Mouse (Mus musculus) MEL (cell line): Measurements from ENCODE around the gene 4930523C07Rik. TPM values are rescaled to one million over a fixed set of nuclear protein-coding genes. Genes with fewer than 3 reads are reported as not detected.

Experiments
- DNase-seq: peaks from one replicate; pipeline ENCODE4 v3.0.0; 2011; ENCODE audit warnings: low read depth, low spot score
- H3K27ac ChIP-seq: 2 replicates; pipeline ENCODE4 v1.5.1; 2012; ENCODE audit warnings: low read depth, mild to moderate bottlenecking, control low read depth, low read length, moderate library complexity; ENCODE audit not compliant: control insufficient read depth
- H3K27me3 ChIP-seq, 2 experiments: fragments of 150-350 bp in 1 of 2; sonication (generic) in 1 of 2; 2 replicates each; pipeline ENCODE4 v1.6.1; 2012; ENCODE audit warnings: low read length in 2 of 2, mild to moderate bottlenecking in 2 of 2, improper control_type of control experiment in 1 of 2, moderate library complexity in 1 of 2; ENCODE audit not compliant: insufficient read depth in 2 of 2, control insufficient read depth in 1 of 2
- H3K36me3 ChIP-seq, 2 experiments: 2 replicates each; pipeline ENCODE4 v1.6.1; 2012 to 2014; ENCODE audit warnings: low read length in 2 of 2, improper control_type of control experiment in 1 of 2, inconsistent platforms in 1 of 2, mild to moderate bottlenecking in 1 of 2; ENCODE audit not compliant: insufficient read depth in 2 of 2, control insufficient read depth in 1 of 2
- H3K4me1 ChIP-seq, 2 experiments: fragments of 150-350 bp in 1 of 2; sonication (generic) in 1 of 2; 2 replicates each; pipeline ENCODE4 v1.6.1; 2012; ENCODE audit warnings: low read length in 2 of 2, improper control_type of control experiment in 1 of 2, mild to moderate bottlenecking in 1 of 2; ENCODE audit not compliant: insufficient read depth in 2 of 2, control insufficient read depth in 1 of 2
- H3K4me3 ChIP-seq, 2 experiments: fragments of 150-350 bp in 1 of 2; sonication (generic) in 1 of 2; 2 replicates each; pipeline ENCODE4 v1.5.1; 2012; ENCODE audit warnings: low read depth in 2 of 2, low read length in 2 of 2, mild to moderate bottlenecking in 2 of 2, moderate library complexity in 2 of 2, control low read depth in 1 of 2, improper control_type of control experiment in 1 of 2; ENCODE audit not compliant: control insufficient read depth in 1 of 2, insufficient read depth in 1 of 2
- H3K79me2 ChIP-seq: 2 replicates; pipeline ENCODE4 v1.6.1; 2012; ENCODE audit warnings: mild to moderate bottlenecking, low read length, moderate library complexity; ENCODE audit not compliant: control insufficient read depth, poor library complexity, insufficient read depth
- H3K9ac ChIP-seq: 2 replicates; pipeline ENCODE4 v1.6.1; 2012; ENCODE audit warnings: low read depth, mild to moderate bottlenecking, control low read depth, low read length, moderate library complexity; ENCODE audit not compliant: control insufficient read depth, poor library complexity, severe bottlenecking
- H3K9me3 ChIP-seq: fragments of 150-350 bp; sonication (generic); replicated peaks from 2 replicates; pipeline ENCODE4 v1.6.1; 2012; ENCODE audit warnings: mild to moderate bottlenecking, low read length, improper control_type of control experiment, moderate library complexity; ENCODE audit not compliant: insufficient read depth
- BHLHE40 ChIP-seq: IDR thresholded peaks from 2 replicates; pipeline ENCODE4 v1.6.1; 2012; ENCODE audit warnings: low read depth, mild to moderate bottlenecking, inconsistent platforms, low read length, improper control_type of control experiment, borderline replicate concordance
- ETS1 ChIP-seq: IDR thresholded peaks from 2 replicates; pipeline ENCODE4 v1.6.1; 2012; ENCODE audit warnings: low read depth, mild to moderate bottlenecking, inconsistent platforms, low read length, improper control_type of control experiment, moderate library complexity
- GABPA ChIP-seq: IDR thresholded peaks from 2 replicates; pipeline ENCODE4 v1.6.1; 2012; ENCODE audit warnings: low read depth, mild to moderate bottlenecking, inconsistent platforms, low read length, improper control_type of control experiment, moderate library complexity
- HCFC1 ChIP-seq: IDR thresholded peaks from 2 replicates; pipeline ENCODE4 v1.6.1; 2012; ENCODE audit warnings: low read depth, mild to moderate bottlenecking, inconsistent platforms, low read length, improper control_type of control experiment, moderate library complexity
- JUND ChIP-seq: IDR thresholded peaks from 2 replicates; pipeline ENCODE4 v1.6.1; 2011; ENCODE audit warnings: low read depth, mild to moderate bottlenecking, improper control_type of control experiment, low read length
- MXI1 ChIP-seq: IDR thresholded peaks from 2 replicates; pipeline ENCODE4 v1.6.1; 2011; ENCODE audit warnings: mild to moderate bottlenecking, low read depth, low read length, improper control_type of control experiment
- MYB ChIP-seq: IDR thresholded peaks from 2 replicates; pipeline ENCODE4 v1.6.1; 2011; ENCODE audit warnings: mild to moderate bottlenecking, low read depth, low read length, improper control_type of control experiment
- NELFE ChIP-seq: IDR thresholded peaks from 2 replicates; pipeline ENCODE4 v1.6.1; 2011; ENCODE audit warnings: low read depth, low read length, improper control_type of control experiment
- NRF1 ChIP-seq: IDR thresholded peaks from 2 replicates; pipeline ENCODE4 v1.6.1; 2014; ENCODE audit warnings: low read depth, mild to moderate bottlenecking, inconsistent platforms, low read length, improper control_type of control experiment, moderate library complexity; ENCODE audit not compliant: poor library complexity, insufficient read depth, severe bottlenecking
- POLR2AphosphoS2 ChIP-seq: IDR thresholded peaks from 2 replicates; pipeline ENCODE4 v1.6.1; 2011; ENCODE audit warnings: low read length, improper control_type of control experiment
- POLR2AphosphoS5 ChIP-seq: IDR thresholded peaks from 2 replicates; pipeline ENCODE4 v1.6.1; 2012; ENCODE audit warnings: low read depth, borderline replicate concordance, mild to moderate bottlenecking, inconsistent platforms, low read length, moderate library complexity, mixed read lengths
- RAD21 ChIP-seq: IDR thresholded peaks from 2 replicates; pipeline ENCODE4 v1.6.1; 2011; ENCODE audit warnings: mild to moderate bottlenecking, low read depth, low read length, improper control_type of control experiment
- RCOR1 ChIP-seq: IDR thresholded peaks from 2 replicates; pipeline ENCODE4 v1.6.1; 2012; ENCODE audit warnings: low read depth, mild to moderate bottlenecking, inconsistent platforms, low read length, improper control_type of control experiment
- SIN3A ChIP-seq: IDR thresholded peaks from 2 replicates; pipeline ENCODE4 v1.6.1; 2012; ENCODE audit warnings: low read length, improper control_type of control experiment, inconsistent platforms
- SMC3 ChIP-seq: IDR thresholded peaks from 2 replicates; pipeline ENCODE4 v1.6.1; 2011; ENCODE audit warnings: low read depth, low read length, improper control_type of control experiment
- TCF12 ChIP-seq: IDR thresholded peaks from 2 replicates; pipeline ENCODE4 v1.6.1; 2014; ENCODE audit warnings: low read depth, mild to moderate bottlenecking, inconsistent platforms, low read length, improper control_type of control experiment, moderate library complexity
- UBTF ChIP-seq: IDR thresholded peaks from 2 replicates; pipeline ENCODE4 v1.6.1; 2012; ENCODE audit warnings: low read depth, mild to moderate bottlenecking, inconsistent platforms, low read length, improper control_type of control experiment, moderate library complexity, borderline replicate concordance; ENCODE audit not compliant: insufficient read depth
- ZKSCAN1 ChIP-seq: IDR thresholded peaks from 2 replicates; pipeline ENCODE4 v1.6.1; 2012; ENCODE audit warnings: low read depth, mild to moderate bottlenecking, inconsistent platforms, low read length, improper control_type of control experiment, moderate library complexity
- ZMIZ1 ChIP-seq: IDR thresholded peaks from 2 replicates; pipeline ENCODE4 v1.6.1; 2012; ENCODE audit warnings: low read depth, mild to moderate bottlenecking, inconsistent platforms, low read length, improper control_type of control experiment, moderate library complexity
- polyA plus RNA-seq, 2 experiments: library from polyadenylated mRNA; stranded (reverse) in 1 of 2; unstranded in 1 of 2; fragments of >175 nt in 1 of 2; fragments of >200 nt in 1 of 2; gene quantifications; 2 replicates each; pipeline versions ENCODE4 v1.2.1 to v1.2.4; 2012; ENCODE audit warnings: low replicate concordance in 2 of 2, low read depth in 1 of 2; ENCODE audit not compliant: insufficient read length in 2 of 2, insufficient read depth in 1 of 2, missing spikeins in 1 of 2
- total RNA-seq: library from RNA; depleted of rRNA; stranded (reverse); fragments of 300-350 nt; gene quantifications from 2 replicates; pipeline ENCODE4 v1.2.3, GENCODE M21; 2012

4930523C07Rik gene
- total and polyA plus RNA-seq, 3 experiments = not detected

- H3K36me3 ChIP-seq = no peaks in the 10 kb centered on the region
- no peaks in the 10 kb centered on the region for H3K9me3 ChIP-seq
- no peaks in the 10 kb centered on the region for H3K79me2 ChIP-seq
- no peak for DNase-seq
- H3K27me3 ChIP-seq = no peaks in the 10 kb centered on the region
- H3K9ac ChIP-seq = no peak overlapping the region
- no peak overlapping the region for H3K27ac ChIP-seq
- H3K4me3 ChIP-seq = no peak overlapping the region
- TF ChIP-seq BHLHE40 (no peak), MXI1 (no peak), GABPA (no peak), RCOR1 (no peak), TCF12 (no peak), ZKSCAN1 (no peak), NRF1 (no peak), ZMIZ1 (no peak)
- no peaks in the 10 kb centered on the region for H3K4me1 ChIP-seq
Observed at GRCm38 (mm10) chr1:160006919-160007588, 37.1 kb upstream of the 4930523C07Rik start.

- Histone ChIP-seq H3K9me3 (no peaks in the 10 kb centered on the region), H3K4me1 (no peaks in the 10 kb centered on the region), H3K4me3 (no peak overlapping the region), H3K9ac (no peak overlapping the region), H3K27me3 (no peaks in the 10 kb centered on the region), H3K36me3 (no peaks in the 10 kb centered on the region), H3K27ac (no peak overlapping the region), H3K79me2 (no peaks in the 10 kb centered on the region)
- DNase-seq = no peak
- TF ChIP-seq SMC3 (no peak), SIN3A (no peak), MYB (no peak), JUND (no peak), POLR2AphosphoS5 (no peak), ETS1 (no peak), RCOR1 (no peak), RAD21 (no peak), POLR2AphosphoS2 (no peak), NRF1 (no peak), HCFC1 (no peak), UBTF (no peak), ZKSCAN1 (no peak), NELFE (no peak)
Observed at GRCm38 (mm10) chr1:160013042-160013441, 31.1 kb upstream of the 4930523C07Rik start.
